Mouse (Mus musculus) left cerebral cortex, postnatal 4 days (tissue): ENCODE measurements around the gene Cyp27b1. TPM values are rescaled to one million over a fixed set of nuclear protein-coding genes. Genes with fewer than 3 reads are reported as not detected.
"Not testable (repeated sequence)": the region's sequence is repeated elsewhere in the genome, so short reads cannot be mapped to it uniquely, and the experiment has no call there.

Experiments used
- DNase-seq: peaks from one replicate; pipeline ENCODE4 v3.0.0-alpha.2; 2022
- intact Hi-C: fragments of 180-260 bp; cut with DNase I; formaldehyde crosslinking; loops from one replicate; pipeline ENCODE4 v1.15.1; 2025
- total RNA-seq, 2 experiments: library from RNA; stranded (reverse); gene quantifications; 2 replicates each; pipeline ENCODE4 v1.2.3; 2021

Cyp27b1 gene
- total RNA-seq, 2 experiments from 2014 or later = 0.70 to 0.84 TPM

DNA sequence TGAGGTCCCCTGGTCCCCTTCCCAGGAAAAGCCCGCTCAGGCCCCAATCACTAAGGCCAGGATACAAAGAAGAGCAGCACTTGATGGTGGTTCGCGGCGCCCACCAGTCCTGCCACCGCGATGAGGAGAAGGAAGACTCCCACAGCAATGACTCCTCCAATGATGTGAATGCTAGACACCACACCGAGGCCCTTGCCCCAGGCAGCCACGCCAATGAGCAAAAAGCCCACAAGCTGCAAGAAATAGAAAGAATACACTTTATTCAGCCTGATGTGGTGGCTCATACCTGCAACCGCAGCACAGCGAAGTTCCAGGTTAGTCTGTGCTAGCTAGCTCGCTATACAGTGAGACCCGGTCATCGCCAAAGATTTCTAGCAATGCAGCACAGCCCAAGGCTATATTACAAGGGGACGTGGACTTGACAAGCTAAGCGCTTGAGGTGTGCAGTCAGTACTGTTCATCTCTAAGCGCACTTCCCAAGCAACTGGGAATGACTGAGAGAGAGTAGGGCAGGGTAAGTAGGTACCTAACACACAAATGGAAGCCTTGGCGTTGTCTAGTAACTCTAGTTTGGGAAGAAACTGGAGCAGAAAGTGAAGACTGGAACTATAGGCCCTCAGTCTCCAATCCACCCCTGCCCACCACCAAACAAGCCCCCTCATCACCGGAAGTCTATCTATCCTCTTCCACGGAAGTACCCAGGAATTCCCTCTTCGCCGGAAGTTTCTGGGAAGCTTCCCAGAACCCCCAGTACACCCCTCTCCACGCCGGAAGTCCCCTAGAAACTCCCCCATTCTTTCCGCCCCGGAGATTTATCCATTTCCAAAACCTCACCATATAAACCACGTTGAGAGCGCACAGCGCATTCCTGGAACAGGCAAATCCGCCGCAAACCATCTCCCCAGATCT, 21.5 kb downstream of the Cyp27b1 start:
- peak; percentile 66 for DNase-seq
- intact Hi-C loops = no loop called here

DNA sequence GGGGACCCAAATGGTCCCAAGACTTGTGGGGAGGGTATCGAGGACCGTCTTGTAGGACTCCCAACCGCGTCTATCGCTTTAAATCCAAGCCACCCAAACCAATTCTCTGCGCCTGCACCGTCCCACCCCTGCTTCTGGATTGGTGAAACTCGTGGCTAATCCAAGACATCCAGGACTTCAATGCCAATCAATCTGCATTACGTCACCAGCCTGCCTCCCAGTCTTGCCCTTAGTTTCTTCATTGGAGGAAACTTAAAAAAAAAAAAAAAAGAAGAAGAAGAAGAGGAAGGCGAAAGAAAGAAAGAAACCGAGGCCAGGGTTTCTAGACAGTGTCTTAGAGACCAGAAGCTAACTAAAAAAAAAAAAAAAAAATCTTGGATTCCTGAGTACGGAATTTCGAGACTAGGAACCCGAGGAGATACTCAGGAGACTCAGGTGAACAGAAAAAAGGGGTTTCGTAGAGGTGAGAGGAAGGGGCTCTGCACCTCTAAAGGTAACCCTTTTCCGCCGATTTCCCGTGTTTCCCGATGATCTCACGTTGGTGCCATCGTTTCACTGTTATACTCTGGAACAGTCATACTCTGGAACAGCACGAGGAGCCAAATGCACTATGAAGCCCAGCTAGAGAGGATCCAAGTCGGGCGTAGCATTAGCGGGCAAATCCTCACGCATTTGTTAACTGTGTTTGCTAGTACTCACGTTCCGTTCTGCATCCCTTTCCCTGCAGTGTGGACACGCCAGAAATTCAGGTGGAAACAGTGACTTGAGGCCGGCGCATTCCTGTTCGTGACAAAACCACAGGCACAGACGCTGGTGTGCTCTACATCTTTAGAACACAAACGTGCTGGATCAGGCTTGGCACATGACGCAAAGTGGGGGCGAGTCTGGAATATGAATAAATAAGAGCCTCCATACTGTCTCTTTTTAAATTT, 22.4 kb downstream of the Cyp27b1 start, which contains the start of gene Tspan31:
Gene Tspan31 (minus strand): TSS at position 75 of the 932 bp plus-strand sequence.
- intact Hi-C loops = no loop called here
- DNase-seq = peak; percentile 89

DNA sequence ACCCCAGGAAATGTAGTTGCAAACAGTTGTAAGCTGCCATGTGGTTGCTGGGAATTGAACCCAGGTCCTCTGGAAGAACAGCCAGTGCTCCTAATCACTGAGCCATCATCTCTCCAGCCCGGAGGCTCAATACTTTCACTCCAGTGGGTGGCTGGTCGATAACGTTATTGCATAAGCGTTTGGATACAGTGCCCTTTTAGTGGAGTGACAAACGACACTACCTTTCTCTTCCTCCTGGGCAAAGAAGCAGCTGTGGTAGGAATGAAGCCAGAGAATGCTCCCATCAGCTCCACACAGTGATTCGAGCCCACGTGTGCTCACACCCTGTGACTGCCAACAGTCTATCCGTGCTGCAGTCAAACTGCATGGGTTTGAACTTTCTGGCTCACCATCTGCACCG, 23.2 kb downstream of the Cyp27b1 start:
- intact Hi-C loops = no loop called here
- DNase-seq = no peak

DNA sequence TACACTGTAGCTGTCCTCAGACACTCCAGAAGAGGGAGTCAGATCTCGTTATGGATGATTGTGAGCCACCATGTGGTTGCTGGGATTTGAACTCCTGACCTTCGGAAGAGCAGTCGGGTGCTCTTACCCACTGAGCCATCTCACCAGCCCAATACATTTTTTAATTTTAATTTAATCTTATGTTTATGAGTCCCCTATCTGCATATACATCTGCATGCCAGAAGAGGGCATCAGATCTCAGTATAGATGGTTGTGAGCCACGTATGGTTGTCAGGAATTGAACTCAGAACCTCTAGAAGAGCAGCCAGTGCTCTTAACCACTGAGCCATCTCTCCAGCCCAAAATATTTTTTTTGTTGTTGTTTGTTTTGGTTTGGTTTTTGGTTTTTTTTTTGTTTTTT, 24.2 kb downstream of the Cyp27b1 start:
- DNase-seq, intact Hi-C loops: not testable (repeated sequence)

DNA sequence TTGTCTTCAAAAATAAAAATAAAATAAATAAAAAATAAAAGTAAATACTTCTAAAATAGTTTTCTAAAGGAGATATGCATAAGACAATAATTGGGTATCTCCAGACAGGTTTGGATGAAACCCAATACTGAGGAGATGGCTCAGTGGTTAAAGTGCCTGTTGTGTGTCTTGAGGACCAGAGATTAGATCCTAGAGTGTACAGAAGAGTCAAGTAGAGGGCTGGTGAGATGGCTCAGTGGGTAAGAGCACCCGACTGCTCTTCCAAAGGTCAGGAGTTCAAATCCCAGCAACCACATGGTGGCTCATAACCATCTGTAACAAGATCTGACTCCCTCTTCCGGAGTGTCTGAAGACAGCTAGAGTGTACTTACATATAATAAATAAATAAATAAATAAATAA, 24.9 kb downstream of the Cyp27b1 start:
- DNase-seq, intact Hi-C loops: not testable (repeated sequence)

DNA sequence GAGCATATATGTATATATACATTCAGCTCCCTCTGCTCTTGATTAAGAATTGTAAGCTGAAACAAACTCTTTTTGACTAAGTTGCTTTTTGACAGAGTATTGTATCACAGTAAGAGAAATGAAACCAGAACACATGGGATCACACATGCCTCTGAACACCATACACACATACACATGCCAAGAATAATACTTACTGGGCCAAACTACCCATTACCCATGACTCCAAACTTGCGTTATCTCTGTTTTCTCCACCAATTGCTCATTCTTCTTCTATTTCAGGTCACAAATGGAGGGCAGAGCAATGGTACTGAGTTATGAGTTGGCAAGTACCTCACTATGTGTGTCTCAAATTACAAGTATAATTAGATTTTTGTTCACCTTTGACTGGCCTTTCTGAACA, 25.9 kb downstream of the Cyp27b1 start:
- DNase-seq = no peak

DNA sequence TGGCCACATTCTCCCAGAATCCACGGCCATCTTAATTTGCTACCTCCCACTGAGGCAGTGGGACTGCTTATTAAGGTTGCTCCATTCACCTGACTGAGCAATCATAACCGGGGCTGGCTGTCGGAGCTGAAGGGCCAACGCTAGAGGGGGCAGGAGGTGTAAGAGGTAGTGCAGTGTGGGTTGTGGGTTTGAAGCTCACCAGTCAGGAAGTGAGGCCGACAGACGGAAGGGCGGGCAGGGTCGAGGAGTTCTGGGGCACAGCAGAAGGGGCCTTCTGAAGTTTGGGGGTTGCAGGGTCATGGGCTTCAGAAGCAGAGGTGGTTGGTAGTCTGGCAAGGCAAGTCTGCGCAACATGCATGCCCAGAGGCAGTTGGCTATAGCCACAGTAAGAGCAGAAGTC, 27.0 kb downstream of the Cyp27b1 start, which contains the start of gene Agap2:
Gene Agap2 (plus strand): TSS at position 205 of the 400 bp plus-strand sequence.
- DNase-seq = no peak
- intact Hi-C loops = no loop called here

More for the DNA sequence above, 25.9 kb downstream of the Cyp27b1 start:
- intact Hi-C loops = no loop called here

DNA sequence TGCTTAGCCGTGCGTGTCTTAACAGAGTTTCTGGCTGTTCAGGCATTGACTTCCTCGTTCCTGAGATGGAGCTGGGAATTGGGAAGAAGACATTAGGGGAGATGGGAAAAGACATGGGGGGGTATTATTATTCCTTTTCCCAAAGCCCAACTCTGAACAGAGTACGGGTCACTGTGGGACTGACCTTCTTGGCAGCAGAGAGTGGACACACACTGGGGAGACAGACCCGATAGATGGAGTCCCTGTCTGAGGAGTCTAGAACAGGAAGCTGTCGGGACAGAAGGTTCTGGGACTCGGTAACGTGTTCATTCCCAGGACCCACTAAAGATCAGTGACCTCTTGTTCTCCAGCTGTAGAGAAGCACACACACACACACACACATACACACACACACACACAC, 27.6 kb downstream of the Cyp27b1 start:
- intact Hi-C loops = no loop called here
- DNase-seq = no peak

DNA sequence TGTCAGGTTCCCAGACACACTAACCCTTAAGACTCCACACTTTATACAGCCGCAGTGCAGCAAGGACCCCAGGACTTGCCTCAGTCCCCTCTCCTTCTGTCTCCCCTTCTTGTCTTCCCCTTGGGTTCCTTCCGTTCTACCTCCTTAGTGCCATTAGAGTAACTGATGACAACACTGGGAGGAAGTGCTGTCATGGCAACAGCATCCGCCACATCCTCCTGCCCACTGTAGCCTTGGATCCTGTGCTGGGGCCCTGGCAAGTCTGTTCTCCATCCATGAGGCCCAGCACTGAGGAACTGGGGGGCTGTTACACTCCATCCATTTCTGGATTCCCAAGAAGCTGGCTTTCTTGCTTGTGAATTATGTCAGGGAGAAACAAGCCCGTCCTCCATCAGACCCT, 28.0 kb downstream of the Cyp27b1 start:
- no peak for DNase-seq
- intact Hi-C loops = no loop called here

DNA sequence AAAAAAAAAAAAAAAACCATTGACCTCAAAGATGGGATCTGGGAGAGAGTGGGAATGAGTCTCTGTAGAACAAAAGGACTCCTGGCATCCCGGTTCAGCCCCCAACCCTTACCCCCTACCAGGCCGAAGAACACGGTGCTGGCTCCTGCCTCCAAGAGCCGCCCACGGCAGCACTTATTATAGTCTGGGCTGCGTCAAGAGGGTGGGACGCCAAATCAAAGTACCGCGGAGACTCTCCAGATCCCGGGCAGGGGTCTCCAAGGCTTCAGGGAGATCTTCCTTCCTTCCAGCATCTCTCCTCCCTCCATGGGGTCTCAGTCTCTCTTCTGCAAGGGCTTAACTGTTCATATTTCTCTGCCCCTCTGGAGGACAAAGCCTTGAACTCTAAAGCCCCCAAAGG, 29.5 kb downstream of the Cyp27b1 start:
- intact Hi-C loops = no loop called here
- no peak for DNase-seq

DNA sequence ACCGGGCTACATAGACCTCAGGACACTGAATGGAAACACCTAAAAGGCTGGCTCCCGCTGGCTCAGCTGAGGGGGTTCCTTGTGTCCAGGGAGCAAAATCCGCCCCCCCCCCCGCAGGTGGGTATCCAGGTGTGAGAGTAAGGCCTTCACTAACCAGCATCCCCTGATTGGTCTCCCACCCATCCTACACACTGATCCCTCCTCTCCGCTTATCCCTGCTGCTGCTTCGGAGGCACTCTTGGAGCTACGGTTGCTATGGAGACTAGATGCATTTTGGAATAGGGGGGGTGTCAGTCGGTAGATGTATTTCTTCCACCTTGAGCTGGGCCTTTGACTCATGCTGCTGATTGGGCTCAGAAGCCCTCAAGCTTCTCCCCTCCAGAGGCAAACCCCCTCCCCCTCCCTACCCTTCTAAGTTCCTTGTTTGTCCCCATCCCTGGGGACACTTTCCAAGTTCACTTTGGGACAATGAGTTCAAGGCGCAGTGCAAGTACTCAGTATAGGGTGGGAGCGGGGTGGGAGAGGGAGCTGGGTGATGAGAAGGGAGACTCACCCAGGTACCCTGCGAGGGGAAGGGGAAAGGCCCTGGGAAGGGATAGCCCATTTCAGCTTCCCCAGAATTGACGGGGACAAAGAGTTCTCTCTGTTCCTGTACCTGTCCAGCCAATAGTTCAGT, 30.1 kb downstream of the Cyp27b1 start:
- DNase-seq = no peak
- intact Hi-C loops = no loop called here

DNA sequence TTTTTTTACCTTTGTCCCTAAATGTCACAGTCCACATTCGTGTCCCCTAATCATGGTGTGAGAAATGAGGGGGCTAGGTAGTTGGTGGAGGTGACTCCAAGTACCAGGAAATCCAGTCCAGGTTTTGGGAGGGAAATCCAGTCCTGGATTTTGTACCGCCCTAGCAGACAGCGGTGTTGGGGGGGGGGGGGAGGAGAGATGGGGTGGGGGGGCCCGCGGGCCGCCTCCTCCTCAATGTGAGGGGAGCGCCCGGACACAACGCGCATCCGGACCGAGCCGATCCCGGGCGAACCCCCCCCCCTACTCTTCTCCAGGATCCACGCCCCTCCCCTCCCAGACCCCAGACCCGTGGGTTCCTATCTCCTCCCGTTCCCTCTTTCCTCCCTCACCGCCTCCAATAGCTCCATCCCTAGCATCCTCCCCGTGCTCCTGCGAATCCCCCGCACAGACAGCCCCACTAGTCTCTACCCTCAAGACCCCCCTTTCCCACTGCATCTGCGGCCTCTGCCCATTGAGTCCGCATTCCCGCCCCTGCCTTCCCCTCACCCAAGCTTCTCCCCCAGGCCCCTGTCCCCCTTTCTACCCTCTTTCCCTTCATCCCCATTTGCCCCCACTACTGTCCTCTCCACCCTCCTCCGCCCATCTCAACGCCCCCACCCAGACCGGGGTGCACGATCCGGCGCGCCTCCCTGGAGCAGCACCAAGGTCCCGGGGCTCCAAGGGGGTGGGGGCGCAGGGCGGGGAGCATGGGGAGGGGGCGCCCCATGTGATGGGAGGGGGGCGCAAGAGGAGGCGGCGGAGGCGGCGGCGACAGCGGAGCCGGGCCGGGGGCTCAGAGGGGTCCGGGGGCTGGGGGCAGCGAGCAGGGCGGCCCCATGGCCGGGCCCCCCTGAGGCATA, 30.9 kb downstream of the Cyp27b1 start:
- DNase-seq = peak; percentile 65
- intact Hi-C loops = no loop called here

DNA sequence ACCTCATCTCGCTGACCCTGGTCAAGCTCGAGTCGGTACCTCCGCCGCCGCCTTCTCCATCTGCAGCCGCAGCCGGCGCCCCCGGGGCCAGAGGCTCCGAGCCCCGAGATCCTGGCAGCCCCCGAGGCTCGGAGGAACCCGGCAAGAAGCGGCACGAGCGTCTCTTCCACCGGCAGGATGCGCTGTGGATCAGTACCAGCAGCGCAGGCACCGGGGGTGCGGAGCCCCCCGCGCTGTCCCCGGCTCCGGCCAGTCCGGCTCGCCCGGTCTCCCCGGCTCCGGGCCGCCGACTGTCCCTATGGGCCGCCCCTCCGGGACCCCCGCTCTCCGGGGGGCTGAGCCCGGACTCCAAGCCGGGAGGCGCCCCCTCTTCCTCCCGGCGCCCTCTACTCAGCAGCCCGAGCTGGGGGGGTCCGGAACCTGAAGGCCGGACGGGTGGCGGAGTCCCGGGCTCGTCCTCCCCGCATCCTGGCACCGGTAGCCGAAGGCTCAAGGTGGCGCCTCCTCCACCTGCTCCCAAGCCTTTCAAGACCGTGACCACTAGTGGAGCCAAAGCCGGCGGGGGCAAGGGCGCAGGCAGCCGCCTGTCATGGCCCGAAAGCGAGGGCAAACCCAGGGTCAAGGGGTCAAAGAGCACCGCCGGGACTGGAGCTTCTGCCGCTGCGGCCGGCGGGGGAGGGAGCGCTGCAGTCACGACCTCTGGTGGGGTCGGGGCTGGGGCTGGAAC, 31.8 kb downstream of the Cyp27b1 start:
- intact Hi-C loops = no loop called here
- peak; percentile 60 for DNase-seq

DNA sequence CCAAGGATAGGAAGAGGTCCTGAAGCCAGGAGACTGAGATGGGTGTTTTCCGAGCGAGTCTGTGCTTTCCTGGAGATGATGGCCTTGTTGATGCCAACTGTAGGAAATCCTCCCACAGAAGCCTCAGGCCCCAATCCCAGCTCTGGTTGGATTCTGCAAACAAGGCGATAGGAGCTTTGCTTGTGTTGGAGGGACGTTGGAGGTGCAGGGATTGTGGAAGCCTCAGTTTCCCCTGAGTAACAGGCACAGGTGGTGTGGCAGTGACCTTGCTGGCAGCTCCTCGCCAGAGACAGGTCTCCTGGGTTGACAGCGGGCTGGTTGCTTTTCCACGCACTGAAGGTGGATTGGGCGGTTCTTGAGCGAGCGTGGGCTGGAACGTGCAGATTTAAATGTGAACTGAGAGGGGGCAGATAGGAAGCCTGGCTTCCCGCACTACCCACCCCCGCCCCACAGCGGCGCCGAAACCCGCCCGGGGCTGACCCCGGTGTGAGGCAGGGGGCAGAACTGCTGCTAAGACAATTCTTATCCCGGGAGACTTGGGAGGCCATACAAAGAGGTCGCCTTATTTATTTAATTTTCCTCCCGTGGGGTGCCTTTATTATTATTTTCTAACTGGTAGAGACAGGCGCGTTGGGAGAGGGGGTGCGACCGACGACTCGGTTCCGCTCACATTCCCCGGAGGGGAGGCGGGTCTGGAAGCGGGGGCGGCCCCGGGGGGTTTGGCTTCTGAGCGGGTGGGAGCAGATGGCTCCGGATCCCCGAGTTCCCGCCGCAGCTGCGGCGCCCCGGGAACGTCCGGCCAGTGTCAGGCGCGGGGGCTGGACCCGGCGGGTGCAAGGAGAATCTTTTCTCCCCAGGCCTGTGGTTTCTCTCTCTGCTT, 33.1 kb downstream of the Cyp27b1 start:
- no peak for DNase-seq
- intact Hi-C loops = no loop called here

DNA sequence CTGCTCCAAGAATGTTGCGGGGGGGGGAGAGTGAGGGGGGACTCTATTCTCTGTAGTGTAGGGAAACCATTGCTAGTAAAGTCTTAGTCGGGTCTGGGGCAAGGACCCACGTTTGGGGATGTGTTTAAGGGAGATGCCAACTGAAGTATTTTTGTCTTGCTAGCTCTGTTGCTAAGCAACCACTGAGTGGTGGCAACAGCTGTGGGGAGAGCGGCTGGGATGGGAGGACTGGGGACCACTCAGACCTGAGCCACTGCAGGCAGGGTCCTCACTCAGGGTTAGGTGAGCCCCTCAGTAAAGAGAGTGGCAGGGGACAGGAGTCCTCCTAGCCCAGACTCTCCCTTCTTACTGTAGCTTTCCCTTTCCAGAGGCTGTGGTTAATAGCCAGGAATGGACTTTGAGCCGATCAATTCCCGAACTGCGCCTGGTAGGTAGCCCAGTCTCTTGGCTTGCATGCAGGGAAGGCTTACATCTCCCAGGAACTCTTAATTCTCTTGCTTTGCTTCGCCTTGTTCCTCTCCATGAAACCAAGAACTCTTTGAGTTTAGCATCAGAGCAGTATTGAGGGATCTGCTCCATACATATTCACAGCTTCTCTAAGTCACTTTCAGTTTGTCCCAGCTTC, 34.1 kb downstream of the Cyp27b1 start:
- intact Hi-C loops = no loop called here
- no peak for DNase-seq

DNA sequence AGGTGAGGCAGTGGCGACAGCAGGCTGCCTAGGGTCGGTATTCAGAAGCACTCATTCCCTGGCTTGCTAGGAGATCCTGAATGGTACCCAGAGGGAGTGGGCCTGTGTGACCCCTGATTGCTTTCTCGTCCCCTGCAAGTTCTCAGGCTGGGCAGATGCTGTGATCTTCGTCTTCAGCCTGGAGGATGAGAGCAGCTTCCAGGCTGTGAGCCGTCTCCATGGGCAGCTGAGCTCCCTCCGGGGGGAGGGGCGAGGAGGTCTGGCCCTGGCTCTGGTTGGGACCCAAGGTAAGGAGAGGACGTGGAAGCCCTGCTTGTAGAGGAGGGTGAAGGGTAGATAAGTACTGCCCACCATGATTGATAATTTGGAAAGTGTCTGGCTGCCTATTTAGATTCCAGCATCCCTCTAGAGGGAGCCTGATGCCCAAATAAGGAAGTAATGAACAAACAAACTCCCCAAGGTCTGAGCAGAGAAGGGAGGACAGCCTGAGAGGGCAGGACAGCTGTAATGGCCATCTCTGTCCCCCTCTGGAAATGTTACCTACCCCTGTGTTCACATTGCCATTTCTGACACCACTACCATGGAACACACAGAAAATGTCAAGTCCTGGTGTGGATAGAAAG, 35.4 kb downstream of the Cyp27b1 start:
- intact Hi-C loops = no loop called here
- DNase-seq = no peak

DNA sequence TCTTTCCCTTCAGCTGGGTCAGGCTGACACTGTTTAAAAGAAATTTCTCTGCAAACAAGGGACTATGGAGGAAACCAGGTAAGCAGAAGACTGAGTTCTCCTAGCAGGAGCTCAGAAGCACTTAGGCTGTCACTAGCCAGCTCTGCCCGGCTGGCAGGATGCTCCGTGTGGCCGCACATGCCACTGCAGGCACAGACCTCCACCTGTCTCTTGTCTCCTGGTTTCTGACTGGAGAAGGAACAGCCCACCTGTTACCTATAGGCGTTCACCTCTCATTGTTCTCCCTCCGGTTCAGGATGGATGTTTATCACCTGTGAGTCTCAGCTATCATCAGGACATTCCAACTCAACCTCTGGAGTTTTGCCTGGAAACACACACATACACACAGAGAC, 35.9 kb downstream of the Cyp27b1 start:
- intact Hi-C loops = no loop called here
- no peak for DNase-seq
